Mouse (Mus musculus): ENCODE results near the gene Mb21d2.

Gene Mb21d2

GRCm38 (mm10) chr16:28793115-28793514 lies 136.4 kb downstream of the Mb21d2 start:
- peak; percentile 25 for DNase-seq (ENCODE audit: low read depth, low spot score)
